Mouse (Mus musculus) spleen, adult 2 months (tissue): ENCODE measurements at regions not wholly inside any gene's neighbourhood (a gene's known extent, or its start where the extent isn't known, plus 50 kb on each side); places are given as distances from the start of the nearest gene placed in this dataset.

Experiments used
- DNase-seq, 2 experiments: peaks; one replicate each; pipeline versions ENCODE4 v3.0.0 to v3.0.0-alpha.2; 2012 to 2021; ENCODE audit warnings: low spot score in 2 of 2, low read depth in 1 of 2
- H3K27ac ChIP-seq: fragments of 200-500 bp; 2 replicates; pipeline ENCODE4 v1.5.1; 2012; ENCODE audit warnings: low read length, inconsistent platforms; ENCODE audit not compliant: insufficient read depth
- H3K27me3 ChIP-seq: fragments of 200-500 bp; 2 replicates; pipeline ENCODE4 v1.6.1; 2012; ENCODE audit warnings: mild to moderate bottlenecking, moderate library complexity, low read length, inconsistent platforms; ENCODE audit not compliant: control insufficient read depth, insufficient read depth
- H3K36me3 ChIP-seq: fragments of 200-500 bp; 2 replicates; pipeline ENCODE4 v1.6.1; 2012; ENCODE audit warnings: mild to moderate bottlenecking, low read length, inconsistent platforms; ENCODE audit not compliant: control insufficient read depth, insufficient read depth
- H3K4me1 ChIP-seq: fragments of 200-500 bp; 2 replicates; pipeline ENCODE4 v1.6.1; 2011; ENCODE audit warnings: inconsistent platforms; ENCODE audit not compliant: control insufficient read depth, insufficient read depth, insufficient read length
- H3K4me3 ChIP-seq: fragments of 200-500 bp; 2 replicates; pipeline ENCODE4 v1.5.1; 2011; ENCODE audit warnings: mild to moderate bottlenecking, inconsistent platforms; ENCODE audit not compliant: insufficient read depth, insufficient read length; ENCODE audit errors: extremely low read depth
- CTCF ChIP-seq: fragments of 200-500 bp; IDR thresholded peaks from 2 replicates; pipeline ENCODE4 v1.5.1; 2011; ENCODE audit warnings: mild to moderate bottlenecking, inconsistent platforms; ENCODE audit not compliant: insufficient read depth, insufficient read length, insufficient replicate concordance; ENCODE audit errors: extremely low read depth
- POLR2A ChIP-seq: fragments of 200-500 bp; IDR thresholded peaks from 2 replicates; pipeline ENCODE4 v1.6.1; 2011; ENCODE audit warnings: low read depth, low read length, inconsistent platforms
- WGBS: fragments of 180-500 bp; shearing (Covaris S2); methylation state at CpG from one replicate; pipeline ENCODE4 v1.1.7; 2018; 5-methylcytosine and 5-hydroxymethylcytosine counted together

DNA sequence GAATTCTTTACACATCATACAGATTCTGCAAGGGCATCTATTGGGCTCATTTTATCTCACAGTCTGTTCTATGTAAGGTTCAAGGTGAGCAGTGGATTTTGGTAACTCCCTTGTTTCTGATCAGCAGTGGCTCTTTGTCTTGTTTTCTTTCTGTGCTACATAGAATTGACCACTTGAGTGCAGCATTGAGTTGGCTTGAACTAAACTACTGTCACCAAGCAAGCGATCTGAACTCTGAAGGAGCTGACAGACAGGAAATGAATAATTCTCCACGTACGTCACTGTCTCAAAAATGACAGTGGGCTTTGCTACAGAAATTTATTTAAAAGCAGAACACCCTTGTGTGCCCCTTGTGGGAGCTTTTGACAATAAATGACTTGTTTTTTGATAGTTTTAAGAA lies 268.9 kb upstream of the Myo3a start:
- Histone ChIP-seq H3K4me3 (no peak overlapping the region), H3K4me1 (no peaks in the 10 kb centered on the region), H3K27ac (no peak overlapping the region), H3K36me3 (no peaks in the 10 kb centered on the region), H3K27me3 (no peaks in the 10 kb centered on the region)
- DNase-seq, result no peak
- TF ChIP-seq CTCF (no peak), POLR2A (no peak)
- 2% methylated on average over 3 of the region's 3 CpGs for WGBS

DNA sequence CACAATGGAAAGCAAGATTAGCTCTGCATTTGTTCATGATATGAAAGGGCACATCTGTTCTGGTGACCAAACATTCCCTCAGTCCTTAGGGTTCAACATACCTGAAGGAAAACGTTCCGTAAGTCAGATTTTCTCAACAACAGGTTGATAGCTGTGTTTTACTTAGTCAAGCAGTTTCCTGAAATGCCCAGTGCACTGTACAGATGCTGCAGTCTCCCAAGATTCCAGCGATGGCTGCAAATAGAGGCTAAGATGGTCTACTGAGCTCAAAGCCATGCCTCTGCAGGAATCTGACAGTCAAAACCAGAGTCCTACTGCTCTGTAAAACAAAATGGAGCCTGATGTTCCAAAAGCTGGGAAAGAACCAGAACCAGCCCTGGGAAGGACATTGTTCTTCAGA lies 268.5 kb upstream of the Myo3a start:
- Histone ChIP-seq H3K27ac (no peak overlapping the region), H3K4me3 (no peak overlapping the region), H3K36me3 (no peaks in the 10 kb centered on the region), H3K27me3 (no peaks in the 10 kb centered on the region), H3K4me1 (no peaks in the 10 kb centered on the region)
- no peak for DNase-seq
- 59% methylated on average over 3 of the region's 3 CpGs for WGBS
- no peak for TF ChIP-seq POLR2A
- TF ChIP-seq CTCF, result no peak

GRCm38 (mm10) chr2:21963343-21964026 lies 263.8 kb upstream of the Myo3a start:
- Histone ChIP-seq H3K4me3 (no peak overlapping the region), H3K4me1 (no peaks in the 10 kb centered on the region), H3K27ac (no peak overlapping the region), H3K36me3 (no peaks in the 10 kb centered on the region), H3K27me3 (no peaks in the 10 kb centered on the region)
- TF ChIP-seq CTCF (no peak), POLR2A (no peak)
- WGBS, result 8% methylated on average over 7 of the region's 7 CpGs
- no peak for DNase-seq

DNA sequence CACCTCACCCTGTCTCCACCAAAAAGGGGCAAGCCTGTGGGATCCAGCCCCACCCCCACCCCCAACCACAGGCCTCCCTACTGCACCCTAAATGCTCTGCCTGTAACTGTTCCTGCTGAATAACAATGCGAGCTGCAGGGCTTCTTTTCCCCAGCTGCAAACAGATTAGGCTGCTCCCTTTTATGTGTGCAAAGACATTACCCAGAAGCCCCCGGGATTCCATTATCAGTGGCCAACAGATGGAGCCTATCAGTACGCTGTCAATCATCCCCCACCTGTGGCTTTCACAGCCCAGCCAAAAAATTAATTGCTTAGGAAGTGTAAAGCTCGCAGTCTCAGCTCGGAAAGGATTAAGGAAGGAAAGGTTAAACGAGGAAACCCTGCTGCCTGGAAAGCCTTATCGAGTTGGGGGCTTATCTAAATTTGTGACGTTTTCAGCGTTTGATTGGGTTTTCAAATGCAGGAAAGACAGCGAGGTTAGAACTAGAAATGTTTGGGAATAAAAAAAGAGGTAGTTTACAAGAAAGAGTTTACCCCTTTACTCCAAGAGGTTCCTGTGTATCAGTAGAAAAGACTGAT lies 263.2 kb upstream of the Myo3a start:
- DNase-seq, result no peak
- Histone ChIP-seq H3K27ac (no peak overlapping the region), H3K4me1 (no peaks in the 10 kb centered on the region), H3K4me3 (no peak overlapping the region), H3K36me3 (no peaks in the 10 kb centered on the region), H3K27me3 (no peaks in the 10 kb centered on the region)
- WGBS, result 2% methylated on average over 10 of the region's 10 CpGs
- TF ChIP-seq CTCF (no peak), POLR2A (no peak)

- Histone ChIP-seq H3K27me3 (no peaks in the 10 kb centered on the region), H3K27ac (no peak overlapping the region), H3K36me3 (no peaks in the 10 kb centered on the region), H3K4me3 (no peak overlapping the region), H3K4me1 (no peaks in the 10 kb centered on the region)
- DNase-seq, result no peak
- 40% methylated on average over 1 of the region's 1 CpGs for WGBS
- TF ChIP-seq CTCF (no peak), POLR2A (no peak)
These were observed 256.4 kb upstream of the Myo3a start for GRCm38 (mm10) chr2:21970774-21971406.

DNA sequence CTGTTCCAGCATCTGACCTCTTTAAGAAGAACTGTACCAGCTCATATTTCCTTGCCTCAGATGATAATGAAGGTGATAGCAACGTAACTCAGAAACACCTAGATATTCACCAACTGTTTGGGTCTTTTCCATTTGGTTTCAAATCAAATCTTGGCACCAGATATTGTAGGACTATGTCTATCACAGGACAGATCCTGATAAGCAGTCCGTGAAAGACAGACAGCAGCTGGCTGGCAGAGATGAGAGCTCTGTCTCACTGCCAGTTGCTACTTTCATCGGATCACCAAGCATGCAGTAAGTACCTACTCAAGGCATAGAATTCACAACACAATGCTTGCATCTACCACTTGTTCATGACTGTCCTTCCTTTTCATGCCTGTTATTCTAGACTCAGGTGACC lies 252.7 kb upstream of the Myo3a start:
- no peak for TF ChIP-seq CTCF
- TF ChIP-seq POLR2A, result no peak
- H3K36me3 ChIP-seq, result no peaks in the 10 kb centered on the region
- WGBS, result 74% methylated on average over 3 of the region's 3 CpGs

GRCm38 (mm10) chr2:21975547-21975946 lies 251.8 kb upstream of the Myo3a start:
- H3K27me3 ChIP-seq, result no peaks in the 10 kb centered on the region
- TF ChIP-seq POLR2A (no peak), CTCF (no peak)
- H3K27ac ChIP-seq, result no peak overlapping the region
- H3K4me1 ChIP-seq, result no peaks in the 10 kb centered on the region
- H3K4me3 ChIP-seq, result no peak overlapping the region
- DNase-seq, result no peak
- WGBS, result 52% methylated on average over 1 of the region's 1 CpGs
- H3K36me3 ChIP-seq, result no peaks in the 10 kb centered on the region

More for the DNA sequence above, 252.7 kb upstream of the Myo3a start:
- Histone ChIP-seq H3K4me1 (no peaks in the 10 kb centered on the region), H3K27me3 (no peaks in the 10 kb centered on the region), H3K4me3 (no peak overlapping the region), H3K27ac (no peak overlapping the region)
- DNase-seq, result no peak
